Mouse (Mus musculus) MEL (cell line): ENCODE measurements around the gene Nxpe5.
A peak's percentile ranks its signal among the peaks of the same experiment; 100 is the strongest.

ENCODE experiments used
- CHD1 ChIP-seq: IDR thresholded peaks from 2 replicates; pipeline ENCODE4 v1.6.1; 2012; ENCODE audit warnings: low read depth, mild to moderate bottlenecking, inconsistent platforms, low read length, improper control_type of control experiment
- CHD2 ChIP-seq: IDR thresholded peaks from 2 replicates; pipeline ENCODE4 v1.6.1; 2011; ENCODE audit warnings: low read length, improper control_type of control experiment
- EP300 ChIP-seq, 2 experiments: IDR thresholded peaks; 2 replicates each; pipeline ENCODE4 v1.6.1; 2011; ENCODE audit warnings: improper control_type of control experiment in 2 of 2, low read length in 2 of 2, low read depth in 1 of 2, mild to moderate bottlenecking in 1 of 2
- HCFC1 ChIP-seq: IDR thresholded peaks from 2 replicates; pipeline ENCODE4 v1.6.1; 2012; ENCODE audit warnings: low read depth, mild to moderate bottlenecking, inconsistent platforms, low read length, improper control_type of control experiment, moderate library complexity
- MAFK ChIP-seq: IDR thresholded peaks from 2 replicates; pipeline ENCODE4 v1.6.1; 2011; ENCODE audit warnings: low read depth, mild to moderate bottlenecking, low read length, improper control_type of control experiment, borderline replicate concordance
- MXI1 ChIP-seq: IDR thresholded peaks from 2 replicates; pipeline ENCODE4 v1.6.1; 2011; ENCODE audit warnings: mild to moderate bottlenecking, low read depth, low read length, improper control_type of control experiment
- MYB ChIP-seq: IDR thresholded peaks from 2 replicates; pipeline ENCODE4 v1.6.1; 2011; ENCODE audit warnings: mild to moderate bottlenecking, low read depth, low read length, improper control_type of control experiment
- MYC ChIP-seq: IDR thresholded peaks from 2 replicates; pipeline ENCODE4 v1.6.1; 2011; ENCODE audit warnings: low read depth, mild to moderate bottlenecking, low read length, improper control_type of control experiment, moderate library complexity
- POLR2A ChIP-seq, 2 experiments: IDR thresholded peaks; 2 replicates each; pipeline ENCODE4 v1.6.1; 2011 to 2012; ENCODE audit warnings: low read length in 2 of 2, mild to moderate bottlenecking in 2 of 2, control low read depth in 1 of 2, improper control_type of control experiment in 1 of 2, low read depth in 1 of 2, moderate library complexity in 1 of 2; ENCODE audit not compliant: control insufficient read depth in 1 of 2, insufficient read depth in 1 of 2, poor library complexity in 1 of 2
- SIN3A ChIP-seq: IDR thresholded peaks from 2 replicates; pipeline ENCODE4 v1.6.1; 2012; ENCODE audit warnings: low read length, improper control_type of control experiment, inconsistent platforms
- TAL1 ChIP-seq: IDR thresholded peaks from 2 replicates; pipeline ENCODE4 v1.6.1; 2012; ENCODE audit warnings: mild to moderate bottlenecking, inconsistent platforms, low read length, moderate library complexity, mixed read lengths
- ZC3H11A ChIP-seq: IDR thresholded peaks from 2 replicates; pipeline ENCODE4 v1.6.1; 2012; ENCODE audit warnings: low read depth, mild to moderate bottlenecking, inconsistent platforms, low read length, improper control_type of control experiment
- ZMIZ1 ChIP-seq: IDR thresholded peaks from 2 replicates; pipeline ENCODE4 v1.6.1; 2012; ENCODE audit warnings: low read depth, mild to moderate bottlenecking, inconsistent platforms, low read length, improper control_type of control experiment, moderate library complexity
- ZNF384 ChIP-seq: IDR thresholded peaks from 2 replicates; pipeline ENCODE4 v1.6.1; 2012; ENCODE audit warnings: low read depth, mild to moderate bottlenecking, inconsistent platforms, low read length, improper control_type of control experiment

DNA sequence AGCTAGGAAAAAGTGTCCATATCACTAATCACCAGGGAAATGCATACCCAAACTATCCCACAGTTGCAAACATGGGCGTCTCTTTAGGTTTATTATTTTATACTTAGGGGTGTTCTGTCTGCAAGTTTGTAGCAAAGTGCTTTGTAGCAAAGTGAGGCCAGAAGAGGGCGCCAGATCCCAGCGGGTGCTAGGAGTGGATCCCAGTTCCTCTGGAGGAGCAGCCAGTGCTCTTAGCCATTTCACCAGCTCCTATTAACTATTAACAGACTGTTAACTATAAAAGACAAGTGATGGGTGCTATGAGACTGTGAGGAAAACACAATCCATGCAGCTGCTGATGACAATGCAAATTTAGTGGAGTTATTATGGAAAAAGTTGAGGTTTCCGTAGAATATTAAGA, 3.6 kb upstream of the Nxpe5 start:
- TF ChIP-seq ZC3H11A (peak; percentile 96), TAL1 (no peak), POLR2A (IDR thresholded peaks at IDR 0.05; ENCODE audit: control insufficient read depth in 1 of 2, insufficient read depth in 1 of 2, low read depth in 1 of 2, low read length in 2 of 2, poor library complexity in 1 of 2) (no peak), HCFC1 (0 out of 2 replicates have a peak, but pooled peaks have one; percentile 26), MYB (no peak), MAFK (no peak), SIN3A (no peak; the same call in 1 of the 2 replicates), EP300 (IDR thresholded peaks at IDR 0.05; ENCODE audit: low read depth in 1 of 2, low read length in 2 of 2) (no peak), ZMIZ1 (no peak), CHD2 (no peak), ZNF384 (no peak), CHD1 (no peak), MYC (no peak), MXI1 (no peak)
